Mouse (Mus musculus) urinary bladder, postnatal 10 days (tissue): ENCODE results near the gene Mthfd1l.

Experiments used
- DNase-seq: peaks from one replicate; pipeline ENCODE4 v3.0.0; 2022; ENCODE audit warnings: low spot score

Mthfd1l gene

GRCm38 (mm10) chr10:4083609-4084008 is 110.7 kb downstream of the Mthfd1l start:
- no peak for DNase-seq

GRCm38 (mm10) chr10:4084907-4085306 is 112.0 kb downstream of the Mthfd1l start:
- DNase-seq = no peak

GRCm38 (mm10) chr10:4085363-4086141 is 112.6 kb downstream of the Mthfd1l start:
- DNase-seq = no peak

GRCm38 (mm10) chr10:4087563-4087962 is 114.6 kb downstream of the Mthfd1l start:
- DNase-seq = no peak

DNA sequence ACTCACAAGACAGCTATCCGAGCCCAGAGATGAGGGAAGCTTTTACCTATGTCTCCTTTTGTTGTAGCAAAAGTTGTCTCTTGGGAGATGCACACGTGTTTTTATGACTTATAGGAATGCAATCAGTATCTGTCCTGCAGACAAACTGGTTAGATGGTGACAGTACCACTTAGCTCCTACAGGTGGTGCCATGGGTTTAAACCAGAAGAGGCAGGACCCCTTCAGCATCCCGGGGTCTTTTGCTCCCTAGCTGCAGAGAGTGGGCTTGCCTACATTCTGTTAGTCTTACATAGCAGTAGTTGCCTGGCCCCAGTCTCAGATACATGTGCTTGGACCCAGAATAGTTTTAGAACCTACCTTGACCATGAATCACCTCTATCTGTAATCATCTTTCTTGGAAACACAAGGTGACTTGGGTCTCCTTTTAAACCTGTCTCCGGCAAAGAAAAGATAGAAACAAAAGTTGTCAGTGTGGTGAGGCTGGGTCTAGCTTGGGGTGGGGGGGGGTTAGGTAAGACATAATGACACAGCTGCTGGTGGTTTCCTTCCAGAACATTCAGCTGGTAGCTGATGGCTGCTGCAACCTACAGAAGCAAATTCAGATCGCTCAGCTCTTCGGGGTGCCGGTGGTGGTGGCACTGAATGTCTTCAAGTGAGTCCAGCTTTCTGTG is 116.0 kb downstream of the Mthfd1l start:
- no peak for DNase-seq

DNA sequence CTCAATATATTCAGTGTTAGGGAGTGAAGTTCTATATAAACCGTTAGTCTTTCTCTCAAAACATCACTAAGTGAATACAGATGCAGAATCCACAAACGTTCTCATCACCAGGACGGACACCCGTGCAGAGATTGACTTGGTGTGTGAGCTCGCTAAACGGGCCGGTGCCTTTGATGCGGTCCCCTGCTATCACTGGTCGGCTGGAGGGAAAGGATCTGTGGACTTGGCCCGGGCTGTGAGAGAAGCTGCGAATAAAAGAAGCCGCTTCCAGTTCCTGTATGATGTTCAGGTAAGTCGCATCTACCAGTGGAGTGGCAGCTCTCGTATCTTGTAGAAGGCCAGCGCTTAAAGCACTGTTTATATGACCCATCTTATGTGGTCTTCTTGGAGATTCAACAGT is 117.0 kb downstream of the Mthfd1l start:
- no peak for DNase-seq

DNA sequence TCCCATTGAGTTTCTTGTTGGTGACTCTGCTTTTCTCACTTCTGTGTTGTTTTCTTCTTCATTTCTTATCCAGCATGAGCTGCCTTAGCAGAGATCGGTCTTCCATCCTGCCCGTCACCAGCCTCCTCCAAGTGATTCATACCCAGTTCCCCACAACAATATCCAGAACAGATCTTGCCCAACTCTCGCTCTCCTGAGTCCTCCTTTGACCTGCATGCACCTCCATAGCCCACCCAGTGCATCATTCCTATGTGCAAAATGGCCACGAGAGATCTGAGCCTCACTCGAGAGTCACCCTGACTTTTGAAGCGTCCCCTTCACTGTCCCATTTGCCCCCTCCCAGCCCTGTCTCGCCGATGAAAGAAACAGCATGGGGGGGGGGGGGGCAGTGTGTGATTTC is 120.1 kb downstream of the Mthfd1l start:
- no peak for DNase-seq

DNA sequence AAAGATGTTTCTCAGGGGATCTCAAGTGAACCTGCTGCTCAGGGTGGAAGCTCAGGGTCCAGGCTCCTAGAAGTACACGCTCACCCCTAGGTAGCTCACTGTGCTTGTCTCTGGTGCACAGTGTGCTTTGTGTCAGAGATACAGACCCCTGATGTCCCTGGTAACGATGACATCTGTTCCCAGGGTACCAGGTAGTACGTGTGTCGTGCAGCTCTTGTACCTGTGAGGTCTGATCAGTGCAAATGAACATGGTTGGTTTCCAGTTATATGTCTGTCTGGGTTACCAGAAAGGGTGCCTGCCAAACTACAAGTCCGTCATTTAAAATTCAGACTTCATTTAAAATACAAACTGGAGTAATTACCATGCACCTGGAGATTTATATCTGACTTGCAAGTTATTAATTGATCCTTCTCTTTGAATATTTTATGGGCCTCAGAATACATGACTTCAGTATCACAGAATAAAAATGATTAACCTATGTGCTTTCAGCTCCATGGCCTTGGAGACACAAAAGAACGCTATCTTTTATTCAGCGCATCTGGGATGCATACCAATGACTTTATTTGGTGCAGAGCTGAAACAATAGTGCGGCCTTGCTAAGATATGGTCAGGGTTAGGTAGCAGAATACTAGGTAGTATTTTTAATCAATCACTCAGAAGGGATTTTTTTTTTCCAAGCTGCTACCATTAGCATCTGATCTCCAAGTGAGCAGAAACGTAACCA is 121.3 kb downstream of the Mthfd1l start:
- no peak for DNase-seq

- DNase-seq = no peak
These were observed 123.2 kb downstream of the Mthfd1l start for GRCm38 (mm10) chr10:4096151-4096550.

DNA sequence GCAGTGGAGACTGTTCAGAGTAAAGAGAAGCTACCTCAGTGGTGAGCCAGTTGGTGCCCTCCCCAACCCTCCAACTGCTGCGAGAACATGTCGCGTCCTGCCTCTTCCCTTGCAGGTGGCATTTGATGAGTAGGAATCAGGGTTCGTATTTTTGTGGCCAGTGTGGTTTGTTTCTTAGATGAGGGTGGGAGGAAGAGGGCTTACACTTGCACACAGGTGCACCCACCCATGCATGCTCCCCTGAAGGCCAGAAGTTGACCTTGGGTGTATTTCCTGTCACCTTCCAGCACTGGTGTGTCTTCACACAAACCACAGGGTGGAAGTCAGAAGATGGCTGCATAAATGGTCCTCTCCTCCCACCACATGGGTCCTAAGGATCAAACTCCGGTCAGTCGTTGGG is 127.1 kb downstream of the Mthfd1l start:
- DNase-seq = no peak

- no peak for DNase-seq
These were observed 133.0 kb downstream of the Mthfd1l start for GRCm38 (mm10) chr10:4105676-4106528.

DNA sequence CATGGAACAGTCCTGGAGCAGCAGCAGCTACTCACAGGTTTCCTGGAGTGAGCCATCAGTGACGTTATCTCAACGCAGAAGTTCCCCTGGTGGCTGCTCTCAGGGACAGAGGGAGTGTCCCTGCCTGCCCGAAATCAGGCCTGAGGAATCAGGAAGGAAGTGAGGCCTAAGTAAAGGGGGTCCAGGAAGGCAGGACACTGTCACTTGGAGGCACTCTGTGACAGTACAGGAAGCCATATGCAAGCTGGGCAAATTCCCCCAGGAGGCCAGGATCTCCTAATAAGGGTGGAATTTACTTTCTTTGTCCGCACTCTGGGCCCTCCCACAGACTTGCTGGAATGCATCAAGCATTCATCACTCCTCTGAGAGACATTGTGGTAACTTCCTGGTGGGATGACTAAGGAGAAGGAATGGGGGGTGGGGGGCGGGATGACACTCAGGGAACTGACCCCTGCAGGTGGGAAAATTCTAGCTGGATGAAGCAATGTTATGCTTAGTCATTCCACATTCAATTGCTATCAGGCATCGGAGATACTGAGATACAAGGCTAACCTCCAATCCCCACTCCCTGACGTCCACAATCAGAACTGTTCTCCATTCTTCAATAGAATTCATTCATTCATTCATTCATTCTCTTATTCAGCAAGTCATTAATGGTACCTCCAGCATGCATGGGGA is 134.9 kb downstream of the Mthfd1l start:
- no peak for DNase-seq

GRCm38 (mm10) chr10:4108462-4108861 is 135.5 kb downstream of the Mthfd1l start:
- DNase-seq = no peak

DNA sequence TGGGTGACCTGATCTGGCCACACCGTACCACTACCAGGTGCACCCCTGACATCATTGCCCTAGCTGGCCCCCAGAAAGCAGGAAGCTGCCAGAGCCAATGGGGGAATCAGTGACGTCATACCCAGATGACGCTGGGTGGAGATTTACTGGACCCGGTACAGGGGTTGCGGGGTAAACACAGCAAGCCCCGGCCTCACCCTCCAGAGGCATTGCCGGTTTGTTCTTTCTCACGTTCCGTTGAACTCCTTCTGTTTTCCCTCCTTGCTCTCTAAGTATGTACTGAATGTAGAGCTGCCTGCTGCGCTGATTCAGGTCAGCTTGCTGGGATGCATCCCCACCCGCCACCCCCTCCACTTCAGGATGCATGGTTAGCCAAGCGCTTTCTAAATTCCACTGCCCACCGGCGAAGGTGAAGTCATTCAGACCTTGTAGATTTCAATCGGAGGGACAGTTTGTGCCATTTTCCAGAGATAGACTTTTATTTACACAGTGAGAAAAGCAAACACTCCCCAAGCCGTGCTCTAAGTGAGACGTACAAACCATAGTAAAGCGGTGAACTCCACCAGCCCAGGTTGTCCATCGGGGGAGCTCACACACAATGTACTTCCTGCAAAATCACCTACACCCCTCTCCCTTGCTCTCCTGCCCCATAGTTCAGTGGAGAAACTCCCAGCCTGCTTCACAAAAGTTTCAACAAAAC is 138.3 kb downstream of the Mthfd1l start:
- no peak for DNase-seq

DNA sequence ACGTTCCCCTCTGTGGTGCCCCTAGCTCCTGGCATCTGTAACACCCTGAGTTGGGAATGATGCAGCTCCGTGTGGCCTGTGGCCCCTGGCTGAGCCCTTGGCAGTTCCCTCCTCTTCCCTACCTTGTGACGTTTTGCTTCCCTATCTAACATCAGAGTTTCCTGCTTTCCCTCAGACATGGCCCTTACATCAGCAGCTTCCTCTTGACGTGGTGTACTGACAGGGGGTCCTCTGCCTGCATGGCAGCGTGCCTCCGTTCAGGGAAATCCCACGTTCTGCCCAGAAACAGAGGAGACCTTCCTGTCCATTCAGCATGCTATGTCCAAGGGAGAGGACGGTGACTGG is 138.8 kb downstream of the Mthfd1l start:
- DNase-seq = no peak

GRCm38 (mm10) chr10:4112611-4113327 is 139.9 kb downstream of the Mthfd1l start:
- DNase-seq = no peak

- DNase-seq = no peak
These were observed 140.4 kb downstream of the Mthfd1l start for GRCm38 (mm10) chr10:4113328-4113658.

DNA sequence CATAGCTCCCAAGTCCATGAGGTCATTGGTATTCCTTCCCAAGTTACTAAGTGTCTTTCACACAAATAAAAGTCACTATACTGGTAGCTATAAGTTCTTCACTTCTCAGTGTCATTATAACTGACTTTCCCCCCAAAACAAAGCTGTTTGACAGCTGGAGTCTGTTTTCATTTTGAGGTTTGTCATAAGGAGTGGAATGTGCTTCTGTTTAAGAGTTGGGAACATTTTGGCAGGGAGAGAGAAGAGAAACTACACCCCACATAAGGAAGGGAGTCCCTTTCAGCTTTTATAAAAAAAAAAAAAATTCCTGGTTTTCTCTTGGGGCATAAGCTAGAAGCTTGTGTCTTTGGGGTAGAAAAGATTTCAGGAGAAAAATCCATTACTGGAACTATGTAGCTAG is 143.7 kb downstream of the Mthfd1l start:
- DNase-seq = no peak

GRCm38 (mm10) chr10:4117091-4117490 is 144.2 kb downstream of the Mthfd1l start:
- DNase-seq = no peak

DNA sequence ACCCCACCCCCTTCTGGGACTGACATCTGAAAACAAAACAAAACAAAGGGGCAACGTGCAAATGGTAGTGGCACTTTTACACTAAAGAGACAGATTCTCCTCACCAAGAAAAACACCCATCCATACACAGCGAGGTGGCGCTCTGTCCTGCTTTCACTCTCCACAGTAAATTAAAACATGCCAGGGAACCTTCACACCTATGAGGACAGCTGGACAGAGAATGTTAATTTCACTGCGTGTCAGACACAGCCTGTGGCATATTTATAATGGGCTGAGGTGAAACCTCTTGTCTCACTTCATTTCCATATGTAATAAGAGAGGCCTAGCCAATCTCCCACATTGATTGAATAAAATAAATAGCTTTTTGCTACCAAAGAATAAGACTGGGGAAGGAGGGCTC is 146.4 kb downstream of the Mthfd1l start:
- no peak for DNase-seq
